In genomic region chr4:57216535-57216934, GRCm38 (mm10) we compare ENCODE assay signal across 20 mouse cellular contexts.
DNase-seq lines count a peak whose midpoint lies in the region; TF ChIP-seq lines count a peak whose summit lies in the region.
"Had no signal": no experiment of that assay in that cellular context is flagged by ENCODE, and none has a peak within 500 bp of the region (broad histone marks: within the 10 kb centered on the region; RNA-seq: fewer than 3 reads in every experiment).

No protein-coding gene starts in this region.

- no peak for DNase-seq in heart, adult 2 months
- DNase-seq in heart, adult 9 months (ENCODE audit: low spot score in 2 of 2): no peak
- no peak for DNase-seq in lung, adult 2 months
- no peak for DNase-seq in lung, postnatal 36 days
- DNase-seq in ES-CJ7 (ENCODE audit: low read depth, low spot score): peak; percentile 27
- no peak for DNase-seq in kidney, adult 18-20 months
- no peak for DNase-seq in spleen, postnatal 14 days (ENCODE audit: low spot score in 2 of 2)
- DNase-seq: cerebellum, postnatal 10 days; heart, adult 18-20 months; kidney, postnatal 4 days; liver; right cerebral cortex, postnatal 14 days; thymus, postnatal 25 days had no signal

- no peaks in the 10 kb centered on the region for H3K79me2 ChIP-seq in heart, adult 2 months (replicated peaks; ENCODE audit: control insufficient read depth, insufficient read depth, low read length)

- no peaks in the 10 kb centered on the region for H3K36me3 ChIP-seq in heart, adult 2 months (ENCODE audit: control insufficient read depth, insufficient read depth, low read length)
- H3K36me3 ChIP-seq: forebrain, embryonic 15.5 days; hindbrain, embryonic 13.5 days; intestine, embryonic 15.5 days; lung, embryonic 15.5 days; neural tube, embryonic 12.5 days had no signal

- no peak overlapping the region for H3K9ac ChIP-seq in heart, adult 2 months (ENCODE audit: low read depth, low read length)
- H3K9ac ChIP-seq: forebrain, embryonic 15.5 days; hindbrain, embryonic 13.5 days; intestine, embryonic 15.5 days; lung, embryonic 15.5 days; neural tube, embryonic 12.5 days had no signal

- no peak overlapping the region for H3K27ac ChIP-seq in heart, adult 2 months
- H3K27ac ChIP-seq in cortical plate, adult 2 months (ENCODE audit: insufficient read depth, low read length): no peak overlapping the region
- H3K27ac ChIP-seq: forebrain, embryonic 15.5 days; hindbrain, embryonic 13.5 days; intestine, embryonic 15.5 days; lung, embryonic 15.5 days; neural tube, embryonic 12.5 days had no signal

- intact Hi-C loops in heart, adult 2 months (cut with DNase I): no loop called here

- H3K27me3 ChIP-seq in heart, adult 2 months (ENCODE audit: control insufficient read depth, insufficient read depth, low read length): no peaks in the 10 kb centered on the region
- H3K27me3 ChIP-seq: forebrain, embryonic 15.5 days; hindbrain, embryonic 13.5 days; intestine, embryonic 15.5 days; lung, embryonic 15.5 days; neural tube, embryonic 12.5 days had no signal

- 94% methylated on average over 4 of the region's 4 CpGs for WGBS in heart, adult 2 months
- WGBS in lung, adult 2 months: 91% methylated on average over 4 of the region's 4 CpGs

- no peak for TF ChIP-seq EP300 in heart, adult 2 months (IDR thresholded peaks at IDR 0.05; ENCODE audit: insufficient read depth, low read depth, low read length)

- no peak overlapping the region for H3K4me3 ChIP-seq in heart, adult 2 months
- H3K4me3 ChIP-seq in lung, adult 2 months (replicated peaks; ENCODE audit: extremely low read depth, low read depth, low read length): no peak overlapping the region
- no peak overlapping the region for H3K4me3 ChIP-seq in cortical plate, adult 2 months (ENCODE audit: insufficient read depth, low read length)
- H3K4me3 ChIP-seq: erythroblast, embryonic 14.5 days; forebrain, embryonic 15.5 days; hindbrain, embryonic 13.5 days; intestine, embryonic 15.5 days; lung, embryonic 15.5 days; neural tube, embryonic 12.5 days had no signal

- no peaks in the 10 kb centered on the region for H3K4me1 ChIP-seq in heart, adult 2 months (ENCODE audit: control insufficient read depth, insufficient read depth, low read length)
- H3K4me1 ChIP-seq in lung, adult 2 months (ENCODE audit: control insufficient read depth, insufficient read depth, low read length): no peaks in the 10 kb centered on the region
- H3K4me1 ChIP-seq in cortical plate, adult 2 months (ENCODE audit: control insufficient read depth, insufficient read depth, low read length): no peaks in the 10 kb centered on the region
- H3K4me1 ChIP-seq: intestine, embryonic 15.5 days; lung, embryonic 15.5 days; neural tube, embryonic 12.5 days had no signal

- TF ChIP-seq POLR2A in heart, adult 2 months (IDR thresholded peaks at IDR 0.05; ENCODE audit: insufficient read depth, low read depth, low read length): no peak
- TF ChIP-seq POLR2A in lung, adult 2 months (IDR thresholded peaks at IDR 0.05; ENCODE audit: borderline replicate concordance, extremely low read depth, low read depth, low read length): no peak
- TF ChIP-seq POLR2A in cortical plate, adult 2 months (IDR thresholded peaks at IDR 0.05; ENCODE audit: extremely low read depth, insufficient read depth, low read length): no peak

- TF ChIP-seq CTCF in heart, adult 2 months (IDR thresholded peaks at IDR 0.05): 0 out of 2 replicates have a peak, but pooled peaks have one; percentile 14
- peak; percentile 27; the same call in 1 of the 2 replicates for TF ChIP-seq CTCF in lung, adult 2 months (IDR thresholded peaks at IDR 0.05; ENCODE audit: insufficient read depth, low read length)
- 0 out of 2 replicates have a peak, but pooled peaks have one; percentile 12 for TF ChIP-seq CTCF in cortical plate, adult 2 months (IDR thresholded peaks at IDR 0.05; ENCODE audit: extremely low read depth, insufficient read depth, low read length)
